Mouse (Mus musculus): Measurements from ENCODE around the gene Lhfpl5.

The Lhfpl5 gene

DNA sequence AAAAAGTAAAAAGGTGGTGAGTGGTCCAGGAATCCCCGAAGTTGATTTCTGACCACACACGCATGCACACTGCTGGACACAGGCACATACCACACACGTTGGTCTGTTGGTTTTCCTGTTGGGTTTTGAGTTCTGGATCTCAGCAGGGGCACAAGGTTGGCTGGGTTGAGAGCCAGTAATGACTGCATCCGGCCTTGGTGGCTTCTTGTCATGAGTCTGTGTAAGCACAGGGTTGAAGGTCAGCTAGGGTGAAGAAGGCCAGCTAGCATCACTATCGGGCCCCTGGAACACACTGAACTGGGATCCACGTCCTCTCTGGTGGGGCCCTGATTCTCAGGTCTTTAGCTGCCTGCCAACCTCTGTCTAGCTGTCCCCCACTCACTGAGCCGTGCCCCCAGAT is 2.9 kb upstream of the Lhfpl5 start:
- DNase-seq (ENCODE audit: low read depth, low spot score), result no peak

DNA sequence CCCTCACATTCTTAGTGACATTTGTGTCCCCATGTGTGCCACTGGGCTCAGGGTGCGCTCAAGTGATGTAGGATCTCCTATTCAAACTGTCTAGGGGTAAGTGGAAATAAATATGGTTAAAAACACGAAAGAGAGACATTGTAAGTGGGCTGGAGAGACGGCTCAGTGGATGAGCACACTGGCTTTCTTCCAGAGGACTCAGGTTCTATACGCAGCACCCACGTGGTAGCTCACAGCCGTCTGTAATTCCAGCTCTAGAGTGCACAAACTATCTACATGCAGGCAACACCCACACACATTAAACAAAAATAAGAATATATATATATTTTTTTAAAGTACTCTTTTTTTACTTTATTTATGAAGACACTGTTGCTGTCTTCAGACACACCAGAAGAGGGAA is 2.5 kb upstream of the Lhfpl5 start:
- no peak for DNase-seq (ENCODE audit: low read depth, low spot score)

DNA sequence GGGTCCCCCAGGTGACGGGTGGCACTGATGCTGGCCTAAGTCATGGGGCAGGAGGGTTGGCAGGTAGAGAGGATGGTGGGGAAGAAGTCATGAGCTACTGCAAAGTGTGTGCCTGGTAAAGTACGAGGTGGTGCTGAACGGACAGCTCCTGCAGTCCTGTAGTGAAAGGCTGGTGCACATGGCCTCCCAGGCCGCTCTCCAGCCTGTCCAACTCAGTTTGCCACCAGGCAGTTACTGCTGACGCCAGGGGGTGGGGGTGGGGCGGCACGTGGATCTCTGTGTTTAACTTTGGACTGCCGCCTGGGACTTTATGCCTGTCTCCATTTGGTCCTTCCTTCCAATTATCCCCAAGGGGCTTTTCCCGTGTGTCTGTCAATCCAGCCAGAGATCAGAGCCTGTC is 5.0 kb downstream of the Lhfpl5 start:
- DNase-seq (ENCODE audit: low read depth, low spot score), result no peak

DNA sequence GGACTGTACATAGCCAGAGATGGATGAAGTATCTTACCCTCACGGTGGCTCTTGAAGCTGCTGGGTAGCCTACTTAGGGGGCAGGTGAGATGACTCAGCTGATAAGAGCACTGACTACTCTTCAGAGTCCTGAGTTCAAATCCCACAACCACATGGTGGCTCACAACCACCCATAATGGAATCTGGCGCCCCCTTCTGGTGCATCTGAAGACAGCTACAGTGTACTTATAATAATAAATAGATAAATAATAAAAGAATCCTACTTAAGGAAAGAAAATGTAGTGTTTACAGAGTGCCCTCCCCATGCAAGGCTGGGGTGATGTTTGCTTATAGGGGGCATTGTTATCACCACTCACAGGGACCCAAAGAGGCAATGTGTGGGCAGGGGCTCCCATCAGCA is 5.6 kb downstream of the Lhfpl5 start:
- no peak for DNase-seq (ENCODE audit: low read depth, low spot score)

DNA sequence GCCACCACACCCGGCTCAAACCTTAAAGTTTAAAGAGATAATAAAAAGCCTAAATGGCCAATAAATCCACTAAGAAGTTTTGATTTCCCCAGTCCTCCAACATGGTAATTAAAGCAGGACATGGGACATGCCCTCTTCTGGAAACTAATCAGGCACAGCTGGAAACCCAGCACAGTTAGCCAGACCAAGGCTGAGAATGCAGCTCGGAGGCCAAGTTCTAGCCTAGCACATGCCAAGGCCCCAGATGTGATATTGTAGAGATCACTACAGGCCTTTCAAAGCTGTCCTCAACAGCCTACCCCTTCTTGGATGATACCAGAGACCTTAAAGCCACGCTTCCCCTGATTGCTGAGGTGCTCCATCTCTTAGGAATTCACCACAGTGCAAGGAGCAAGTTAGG is 11.1 kb downstream of the Lhfpl5 start:
- DNase-seq (ENCODE audit: low read depth, low spot score), result no peak

DNA sequence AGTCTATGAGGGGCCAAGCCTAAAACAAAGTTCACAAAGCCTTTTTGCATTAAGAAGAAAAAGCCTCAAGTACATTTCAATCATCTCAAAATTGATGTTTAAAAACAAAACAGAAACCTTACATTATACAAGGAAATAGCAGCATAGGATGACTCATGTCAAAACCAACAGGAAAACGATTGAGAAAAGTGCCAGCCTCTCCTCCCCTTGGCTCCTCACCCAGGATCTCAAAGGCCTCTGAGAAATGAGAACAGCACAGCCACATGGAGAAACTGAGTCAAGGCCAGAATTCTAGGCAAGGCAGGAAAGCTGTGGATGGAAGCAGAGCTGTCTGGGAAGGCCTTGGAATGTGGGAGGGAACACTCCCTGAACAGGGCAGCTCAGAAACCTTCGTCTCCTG is 13.2 kb downstream of the Lhfpl5 start:
- no peak for DNase-seq (ENCODE audit: low read depth, low spot score)

DNA sequence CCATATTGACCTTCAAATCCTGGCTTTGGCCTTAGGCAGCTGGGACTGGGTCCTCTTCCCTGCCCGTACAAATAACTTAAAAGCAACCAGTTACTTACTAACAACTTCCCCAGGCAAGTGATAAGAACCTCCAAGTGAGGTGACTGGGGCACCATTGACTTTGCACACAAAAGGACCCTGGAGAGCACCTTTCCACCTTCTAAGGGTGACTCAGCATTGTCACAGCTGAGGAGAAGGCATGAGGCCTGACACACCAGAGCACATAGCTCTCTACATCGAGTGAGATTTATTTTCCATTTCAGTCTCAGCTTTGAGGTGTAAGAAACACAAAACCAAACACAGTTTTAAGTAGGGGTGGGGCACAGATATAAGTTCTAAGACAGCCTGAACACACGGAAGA is 15.2 kb downstream of the Lhfpl5 start:
- no peak for DNase-seq (ENCODE audit: low read depth, low spot score)

DNA sequence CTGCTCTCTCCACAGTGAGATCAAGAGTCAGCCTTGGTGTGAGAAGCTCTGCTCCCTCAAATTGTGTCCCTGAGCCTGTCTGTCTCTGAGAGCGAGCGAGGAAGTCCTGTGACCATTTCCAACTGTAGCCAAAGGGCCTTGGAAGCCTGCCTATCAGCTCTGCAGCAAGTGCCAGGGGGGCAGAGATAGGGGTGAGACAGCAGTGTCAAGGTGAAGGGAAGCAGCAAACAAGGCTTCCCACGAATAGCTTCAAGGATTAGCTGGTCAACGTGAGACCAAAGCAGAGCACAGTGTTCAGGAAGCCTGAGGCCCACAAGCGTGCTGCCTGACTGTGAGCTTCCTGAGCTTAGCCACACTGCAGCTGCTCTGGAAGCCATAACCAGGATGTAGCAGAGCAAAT is 16.0 kb downstream of the Lhfpl5 start:
- no peak for DNase-seq (ENCODE audit: low read depth, low spot score)

DNA sequence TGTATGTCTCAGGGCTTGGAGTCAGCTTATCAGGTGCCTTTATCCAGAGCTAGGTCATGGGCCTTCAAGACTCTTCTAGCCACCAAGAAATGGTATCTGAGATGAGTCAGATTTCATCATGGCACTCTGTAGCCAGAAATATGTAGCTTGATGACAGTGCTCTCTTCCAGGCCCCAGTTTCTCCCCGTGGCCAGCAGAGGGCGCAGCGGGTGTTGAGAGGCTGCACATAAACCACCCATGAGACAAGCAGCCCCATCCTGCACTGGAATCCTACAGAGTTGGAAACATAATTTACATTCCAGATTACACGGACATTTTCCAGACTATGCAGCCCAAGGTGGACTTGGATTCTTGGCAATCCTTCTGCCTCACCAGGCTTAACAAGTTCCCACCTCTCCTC is 17.6 kb downstream of the Lhfpl5 start:
- DNase-seq (ENCODE audit: low read depth, low spot score), result peak; percentile 18

DNA sequence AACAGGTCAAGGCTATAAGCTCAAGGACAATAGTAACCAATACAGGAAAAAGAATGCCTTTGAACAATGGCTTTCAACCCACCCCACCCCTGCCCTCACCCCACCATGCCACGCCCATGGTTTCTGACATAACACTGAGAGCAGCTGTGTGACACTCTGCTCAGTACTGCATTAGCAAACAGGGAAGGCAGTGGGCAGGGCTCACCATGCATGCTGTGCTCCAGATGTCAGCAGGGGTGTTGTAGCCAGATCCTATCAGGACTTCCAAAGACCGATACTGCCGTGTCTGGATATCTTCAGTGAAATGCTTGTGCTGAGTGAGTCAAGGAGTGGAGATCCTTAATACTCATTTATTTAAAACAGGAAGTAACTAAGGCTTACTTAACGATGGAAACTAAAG is 18.5 kb downstream of the Lhfpl5 start:
- DNase-seq (ENCODE audit: low read depth, low spot score), result no peak

DNA sequence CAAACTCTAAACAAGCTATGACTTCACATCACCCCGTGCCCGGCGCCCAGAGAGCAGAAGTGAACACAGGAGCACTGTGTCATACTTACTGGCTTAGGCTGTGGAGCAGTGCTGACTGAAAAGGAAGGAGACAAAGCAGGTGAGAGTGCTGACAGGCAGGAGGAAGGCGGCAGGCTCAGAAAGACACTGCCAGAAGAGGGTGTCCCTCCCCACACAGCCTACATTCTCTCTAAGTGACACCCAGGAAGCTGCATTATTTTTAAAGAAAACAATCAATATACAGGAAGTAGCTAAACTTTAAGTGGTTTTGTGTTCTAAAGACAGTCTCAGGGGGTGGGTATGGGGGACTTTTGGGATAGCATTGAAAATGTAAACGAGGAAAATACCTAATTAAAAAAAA is 25.3 kb downstream of the Lhfpl5 start:
- no peak for DNase-seq (ENCODE audit: low read depth, low spot score)

DNA sequence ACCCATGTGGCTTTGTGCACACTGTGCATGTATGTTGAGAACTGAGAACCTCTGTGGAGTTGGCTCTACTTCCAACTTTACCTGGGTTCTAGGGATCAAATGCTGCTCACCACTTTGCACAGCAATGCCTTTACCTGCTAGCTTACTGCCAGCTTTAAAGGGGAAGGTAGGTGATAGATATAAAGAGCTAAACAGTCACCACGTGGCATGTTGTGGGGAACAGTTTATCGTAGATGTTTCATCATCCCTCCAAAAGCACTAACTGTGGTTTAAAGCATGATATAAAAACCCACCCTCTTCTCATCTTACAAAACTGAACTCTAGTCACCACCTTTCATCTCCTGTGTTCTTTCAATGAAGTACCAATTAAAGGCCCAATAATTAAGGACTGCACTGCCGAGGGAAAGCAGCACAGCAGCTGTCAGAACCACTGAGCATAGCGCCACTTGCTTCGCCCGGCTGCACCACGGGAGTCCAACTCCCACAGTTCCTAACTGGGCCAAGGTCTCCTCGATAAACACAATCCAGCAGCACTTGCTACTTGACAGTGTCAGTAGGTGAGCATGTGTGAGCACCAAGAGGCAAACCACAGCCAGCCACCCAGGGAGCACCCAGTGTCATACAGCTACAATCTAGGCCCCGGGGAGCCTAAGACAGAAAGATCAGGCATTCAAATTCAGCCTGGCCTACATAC is 26.3 kb downstream of the Lhfpl5 start:
- DNase-seq (ENCODE audit: low read depth, low spot score), result no peak

DNA sequence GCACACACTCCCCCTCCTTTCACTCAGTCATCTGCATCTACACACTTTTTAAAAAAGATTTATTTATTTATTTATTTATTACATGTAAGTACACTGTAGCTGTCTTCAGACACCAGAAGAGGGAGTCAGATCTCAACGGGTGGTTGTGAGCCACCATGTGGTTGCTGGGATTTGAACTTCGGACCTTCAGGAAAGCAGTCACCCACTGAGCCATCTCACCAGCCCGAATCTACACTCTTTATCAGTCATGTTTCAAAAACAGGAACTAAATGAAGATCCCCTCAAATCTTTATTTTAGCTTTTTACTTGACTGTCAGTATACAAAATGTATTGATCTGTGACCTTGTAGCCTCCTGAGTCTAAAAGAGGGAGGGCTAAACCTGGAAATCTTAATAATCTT is 34.1 kb downstream of the Lhfpl5 start:
- DNase-seq (ENCODE audit: low read depth, low spot score), result no peak

DNA sequence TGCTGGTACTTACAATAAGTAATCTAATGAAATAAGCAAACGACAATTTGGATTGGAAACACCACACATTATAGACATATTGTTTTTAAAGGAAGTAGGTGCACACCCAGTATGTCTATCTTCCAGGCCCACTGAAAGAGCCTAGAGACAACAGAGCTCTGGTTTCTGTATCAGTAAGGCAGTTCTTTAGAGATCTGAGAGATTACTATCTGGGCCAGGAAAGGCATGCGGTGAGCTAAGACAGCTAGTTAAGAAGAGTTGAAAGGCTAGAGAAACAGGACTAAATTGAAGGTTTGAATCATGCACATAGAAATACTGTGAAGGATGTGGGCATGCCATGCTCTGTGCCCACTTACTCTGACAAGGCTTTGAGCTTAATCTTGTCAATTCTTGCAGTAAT is 37.2 kb downstream of the Lhfpl5 start:
- DNase-seq (ENCODE audit: low read depth, low spot score), result no peak

DNA sequence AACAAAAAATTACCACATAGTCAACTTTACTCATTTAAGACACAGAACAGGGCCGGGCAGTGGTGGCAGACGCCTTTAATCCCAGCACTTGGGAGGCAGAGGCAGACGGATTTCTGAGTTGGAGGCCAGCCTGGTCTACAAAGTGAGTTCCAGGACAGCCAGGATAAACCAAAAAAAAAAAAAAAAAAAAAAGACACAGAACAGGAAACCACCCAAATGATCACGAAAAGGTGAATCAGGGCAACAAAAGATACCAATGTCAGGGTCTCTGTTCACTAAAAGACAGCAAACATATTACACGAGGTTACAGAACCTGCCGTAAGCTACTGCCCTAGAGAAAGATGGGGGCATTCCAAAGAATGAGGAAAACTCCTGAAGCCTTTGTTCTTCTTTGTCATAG is 37.7 kb downstream of the Lhfpl5 start:
- no peak for DNase-seq (ENCODE audit: low read depth, low spot score)

DNA sequence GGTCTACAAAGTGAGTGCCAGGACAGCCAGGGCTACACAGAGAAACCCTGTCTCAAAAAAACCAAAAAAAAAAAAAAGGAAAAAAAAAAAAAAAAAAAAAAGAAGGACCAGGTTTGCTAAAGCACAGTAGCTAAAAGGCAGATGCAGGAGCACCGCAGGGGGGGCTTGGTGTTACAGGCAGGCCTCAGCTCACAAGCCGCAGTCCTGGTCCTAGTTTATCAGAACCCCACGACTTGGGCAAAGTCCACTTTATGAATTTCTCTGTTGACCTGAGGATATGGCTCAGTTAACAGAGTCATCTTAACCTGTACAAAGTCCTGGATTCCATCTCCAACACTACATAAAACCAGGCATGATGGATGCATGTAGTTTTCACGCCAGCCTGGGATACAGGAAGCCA is 39.9 kb downstream of the Lhfpl5 start:
- DNase-seq (ENCODE audit: low read depth, low spot score), result no peak

DNA sequence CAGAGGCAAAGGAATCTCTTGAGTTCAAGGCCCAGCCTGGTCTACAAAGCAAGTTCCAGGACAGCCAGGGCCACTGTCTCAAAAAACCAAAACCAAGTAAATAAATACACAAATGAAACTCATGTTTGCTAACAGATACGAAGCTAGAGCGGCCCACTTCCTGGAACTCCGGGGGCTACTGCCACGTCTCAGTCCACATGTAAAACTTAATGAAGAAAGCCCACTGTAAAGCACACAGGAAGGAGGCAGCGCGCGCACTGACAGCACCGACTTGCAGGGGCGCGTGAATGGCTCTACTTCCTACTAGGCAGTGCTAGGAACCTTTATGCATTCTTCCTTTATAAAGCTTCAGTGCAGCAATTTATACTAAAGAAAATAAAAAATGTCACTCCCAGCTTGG is 42.2 kb downstream of the Lhfpl5 start:
- DNase-seq (ENCODE audit: low read depth, low spot score), result no peak

DNA sequence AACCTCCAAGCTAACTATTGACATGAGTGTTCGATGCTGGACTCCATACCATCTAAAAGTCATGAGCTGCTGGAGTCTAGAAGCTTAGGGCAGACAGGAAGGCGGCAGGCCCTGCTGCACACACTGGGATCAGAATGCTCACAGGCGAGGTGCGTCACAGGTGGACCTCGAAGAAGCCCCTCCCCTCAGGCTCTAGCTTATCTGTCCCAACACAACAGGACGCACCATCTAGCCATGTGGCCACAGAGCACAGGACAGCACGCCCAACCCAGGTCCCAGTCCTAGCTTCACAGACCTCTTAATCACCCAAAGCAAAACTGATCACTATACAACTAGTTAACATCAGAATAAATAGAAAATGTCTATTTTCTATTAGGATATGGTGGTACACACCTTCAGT is 42.7 kb downstream of the Lhfpl5 start:
- no peak for DNase-seq (ENCODE audit: low read depth, low spot score)

DNA sequence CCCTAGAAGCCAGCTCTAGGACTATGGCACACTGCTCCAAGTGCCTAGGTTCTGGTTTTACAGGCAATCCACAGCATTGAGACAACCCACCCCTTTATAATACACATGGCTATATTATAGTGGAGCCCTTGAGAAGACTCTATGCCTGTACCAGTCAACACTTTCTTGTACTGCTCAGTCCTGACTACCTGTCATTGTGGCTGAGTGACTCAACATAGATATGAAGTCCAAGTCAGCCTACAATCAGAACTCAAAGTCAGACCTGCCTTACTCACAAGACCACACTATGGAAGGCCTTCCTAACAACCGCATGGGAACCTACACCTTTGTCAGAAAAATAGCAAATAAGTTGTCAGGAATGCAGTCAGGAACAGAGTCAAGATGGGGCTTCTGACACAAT is 43.3 kb downstream of the Lhfpl5 start:
- no peak for DNase-seq (ENCODE audit: low read depth, low spot score)

DNA sequence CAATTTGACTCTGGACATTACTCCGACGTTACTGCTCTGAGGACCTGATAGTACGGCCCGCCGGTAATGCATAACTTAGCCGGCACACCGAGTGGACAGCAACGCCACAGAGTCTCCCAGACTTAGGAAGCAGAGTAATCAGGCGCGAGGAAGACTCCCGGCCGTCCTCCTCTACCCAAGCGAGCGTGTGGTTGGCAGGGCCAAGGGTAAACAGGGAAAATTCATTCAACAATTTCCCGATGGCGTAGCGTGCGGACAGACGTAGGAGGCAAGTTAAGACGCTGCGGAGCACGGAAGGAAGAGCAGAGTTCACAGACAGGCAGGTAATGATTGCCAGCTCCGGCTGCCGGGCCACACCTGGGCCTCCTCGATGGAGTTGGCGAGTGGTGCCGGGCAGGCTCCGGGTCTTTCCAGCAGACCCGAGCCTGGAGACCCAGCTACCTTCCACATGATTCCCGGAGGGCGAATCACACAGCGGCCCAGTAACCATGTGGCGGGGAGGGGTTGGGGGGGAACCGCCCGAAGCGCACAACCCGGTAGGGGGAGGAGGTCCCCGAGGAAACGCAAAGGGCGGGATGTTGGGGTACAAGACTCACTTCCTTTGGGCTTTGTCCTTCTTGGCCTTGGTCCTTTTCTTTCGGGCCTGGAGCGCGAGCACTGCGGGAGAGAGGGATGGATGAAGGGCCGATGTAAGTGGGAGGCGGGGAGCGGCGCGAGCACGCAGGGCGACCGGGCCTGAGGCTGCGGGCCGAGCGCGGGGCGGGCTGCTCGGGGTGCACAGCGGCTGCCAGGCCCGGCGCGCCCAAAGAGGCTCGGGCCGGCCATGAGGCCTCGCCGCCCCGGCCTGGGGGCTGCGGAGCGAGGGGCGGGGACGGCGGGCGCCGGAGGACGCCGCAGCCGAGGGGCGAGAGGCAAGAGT is 46.2 kb downstream of the Lhfpl5 start:
- DNase-seq (ENCODE audit: low read depth, low spot score), result peak; percentile 20

DNA sequence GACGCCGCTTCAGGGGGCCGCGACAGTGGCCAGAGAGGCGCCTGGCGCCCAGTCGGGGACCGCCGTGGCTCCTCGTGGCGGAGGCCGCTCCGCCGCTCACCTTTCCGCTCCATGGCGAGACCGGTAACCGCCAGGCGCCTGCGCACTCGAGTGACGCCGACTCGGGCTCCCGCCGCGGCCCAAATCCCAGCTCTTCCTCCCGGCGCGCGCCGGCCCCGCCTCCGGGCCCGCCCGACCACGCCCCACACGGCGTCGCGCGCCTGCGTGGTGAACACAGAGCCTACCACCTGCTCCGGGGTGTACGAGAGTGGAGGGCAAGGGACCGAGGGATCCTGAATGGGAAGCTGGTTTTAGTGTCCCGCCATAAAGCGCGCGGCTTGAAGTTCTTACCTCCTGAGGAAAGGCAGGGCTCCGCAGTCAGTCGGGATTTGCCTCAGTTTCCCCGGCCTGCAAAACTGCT is 46.9 kb downstream of the Lhfpl5 start, which contains the start of gene Srpk1:
Srpk1 (minus strand) TSS at position 410 of the 460 bp plus-strand sequence.
- peak; percentile 83 for DNase-seq (ENCODE audit: low read depth, low spot score)

DNA sequence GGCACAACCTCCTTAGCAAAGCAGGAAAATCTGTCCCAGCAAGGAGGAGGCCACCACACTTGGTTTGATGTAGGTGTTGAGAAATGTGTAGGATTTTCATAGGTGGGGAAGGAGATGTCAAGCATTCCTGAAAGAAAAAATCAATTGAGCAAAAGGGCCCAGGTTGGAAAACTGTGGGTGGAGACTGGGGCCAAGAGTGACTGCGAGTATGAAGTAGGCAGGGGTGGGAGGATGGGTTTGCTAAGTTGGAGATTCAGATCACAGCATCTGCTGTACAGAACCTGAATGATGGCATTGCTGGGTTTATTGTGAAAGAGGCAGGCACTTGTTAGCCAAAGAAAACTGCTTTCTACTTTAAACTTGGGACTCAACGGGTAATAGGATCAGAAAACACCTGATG is 49.4 kb downstream of the Lhfpl5 start:
- DNase-seq (ENCODE audit: low read depth, low spot score), result no peak

DNA sequence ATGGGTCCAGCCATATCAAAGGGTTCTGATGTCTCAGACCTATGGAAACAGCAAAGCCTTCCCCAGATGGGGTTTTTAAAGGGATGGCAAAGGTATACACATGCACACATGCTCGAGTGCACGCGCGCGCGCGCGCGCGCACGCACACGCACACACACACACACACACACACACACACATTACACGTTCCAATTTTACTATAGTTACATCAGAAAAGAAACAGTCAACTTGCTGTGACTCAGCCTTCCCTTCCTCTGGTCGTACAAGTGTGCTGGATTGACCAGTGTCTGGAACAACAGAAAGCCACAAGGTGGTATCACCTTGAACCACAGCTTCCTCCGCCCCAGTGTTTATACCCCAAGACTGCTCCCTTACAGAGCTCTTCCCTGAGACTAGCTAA is 49.9 kb downstream of the Lhfpl5 start:
- no peak for DNase-seq (ENCODE audit: low read depth, low spot score)

Data from brain, embryonic 18.5 days (tissue).